Mouse (Mus musculus): ENCODE results near the gene Gm8237.
A peak's percentile ranks its signal among the peaks of the same experiment; 100 is the strongest.
"Not testable (repeated sequence)": the region's sequence is repeated elsewhere in the genome, so short reads cannot be mapped to it uniquely, and the experiment has no call there.

Gene Gm8237

DNA sequence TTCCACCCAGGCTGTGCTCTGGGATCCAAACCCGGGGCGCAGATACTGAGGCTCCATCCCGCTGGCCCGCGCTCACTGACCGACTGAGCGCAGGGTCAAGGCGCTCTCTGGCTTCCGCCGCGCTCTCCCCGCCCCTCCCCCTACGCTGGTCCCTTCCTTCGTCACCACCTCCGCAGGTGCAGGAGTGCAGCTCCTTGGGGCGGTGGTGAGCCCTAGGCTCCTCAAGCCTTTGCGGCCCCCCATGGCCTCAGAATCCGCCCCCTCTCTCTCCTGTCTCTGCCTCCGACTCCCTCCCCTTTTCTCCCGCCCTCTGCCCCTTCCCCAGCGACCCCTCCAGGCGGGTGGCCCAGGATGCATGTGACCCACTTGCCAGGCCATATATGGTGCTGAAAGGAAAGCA lies at the start of gene Gm8237:
TSS of gene Gm8237 (minus strand) at position 142 of the 400 bp plus-strand sequence.
- not testable (repeated sequence) for DNase-seq

- not testable (repeated sequence) for DNase-seq
Observed at GRCm38 (mm10) chr14:5923276-5923675, 43.1 kb upstream of the Gm8237 start.

GRCm38 (mm10) chr14:5918330-5918942 lies 38.3 kb upstream of the Gm8237 start:
- not testable (repeated sequence) for DNase-seq

GRCm38 (mm10) chr14:5913701-5914100 lies 33.5 kb upstream of the Gm8237 start:
- DNase-seq = not testable (repeated sequence)

DNA sequence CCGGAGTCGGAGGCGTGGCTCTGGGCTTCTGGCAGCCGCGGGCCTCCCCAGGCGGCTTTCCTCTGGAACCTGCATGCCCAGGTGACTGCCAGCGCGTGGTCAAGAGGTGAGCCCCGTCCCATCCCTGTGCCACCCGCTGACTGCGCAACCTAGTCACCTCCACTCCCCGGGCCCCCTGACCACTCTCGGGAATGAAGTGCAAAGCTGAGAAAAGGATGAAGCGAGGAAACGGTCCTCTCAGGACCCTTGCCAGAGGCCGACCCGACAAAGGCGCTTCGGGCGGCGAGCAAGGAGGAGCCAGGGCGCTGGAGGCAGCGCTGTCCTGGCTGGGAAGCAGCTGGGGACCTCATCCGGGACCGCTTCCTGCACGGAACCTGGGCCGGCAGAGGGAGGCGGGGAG lies 391 bp downstream of the Gm8237 start:
- peak in 1 of 2 experiments; percentile 30 for DNase-seq

DNA sequence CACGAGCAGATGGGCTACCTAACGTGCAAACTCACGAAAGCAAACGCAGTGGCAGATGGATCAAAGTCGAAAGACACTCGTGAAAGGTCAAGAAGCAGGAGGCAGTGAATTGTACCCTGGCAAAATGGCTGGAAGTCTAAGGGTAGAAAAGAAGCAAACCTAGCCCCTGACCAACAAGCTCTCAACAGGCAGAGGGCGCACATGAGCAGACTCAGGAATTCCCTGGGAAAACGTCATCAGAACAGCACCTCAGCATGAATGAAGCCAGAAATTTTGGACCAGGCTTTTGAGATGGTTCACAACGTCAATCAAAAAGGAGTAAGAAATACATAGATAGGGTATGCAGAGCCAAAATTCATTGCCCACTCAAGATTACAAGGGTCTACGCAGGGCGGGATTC lies 1.0 kb downstream of the Gm8237 start:
- peak; percentile 30 to 40 for DNase-seq

- peak in 1 of 2 experiments; percentile 29 for DNase-seq
Observed at GRCm38 (mm10) chr14:5855911-5856310, 24.3 kb downstream of the Gm8237 start.

DNA sequence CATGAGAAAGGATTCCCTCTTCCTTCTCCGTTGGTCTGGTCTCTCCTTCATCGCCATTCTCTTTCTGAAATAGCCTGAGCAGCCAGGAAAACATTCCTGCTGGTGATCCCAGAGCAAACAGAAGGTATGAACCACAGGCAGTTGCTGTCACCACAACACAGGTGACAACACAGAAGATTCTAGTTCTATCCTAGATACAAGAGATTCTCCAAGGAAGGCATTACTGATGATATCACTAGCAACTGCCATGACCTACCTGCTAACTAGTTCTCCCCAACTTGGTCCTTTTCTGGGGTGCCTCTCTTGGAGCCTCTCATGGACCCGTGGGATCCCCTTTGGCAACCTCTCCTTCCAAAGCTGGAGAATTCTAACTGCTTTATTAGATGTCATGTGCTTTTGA lies 50.0 kb downstream of the Gm8237 start, which contains the start of gene Gm3424:
TSS of gene Gm3424 (minus strand) at position 101 of the 400 bp plus-strand sequence.
- DNase-seq = not testable (repeated sequence)

DNA sequence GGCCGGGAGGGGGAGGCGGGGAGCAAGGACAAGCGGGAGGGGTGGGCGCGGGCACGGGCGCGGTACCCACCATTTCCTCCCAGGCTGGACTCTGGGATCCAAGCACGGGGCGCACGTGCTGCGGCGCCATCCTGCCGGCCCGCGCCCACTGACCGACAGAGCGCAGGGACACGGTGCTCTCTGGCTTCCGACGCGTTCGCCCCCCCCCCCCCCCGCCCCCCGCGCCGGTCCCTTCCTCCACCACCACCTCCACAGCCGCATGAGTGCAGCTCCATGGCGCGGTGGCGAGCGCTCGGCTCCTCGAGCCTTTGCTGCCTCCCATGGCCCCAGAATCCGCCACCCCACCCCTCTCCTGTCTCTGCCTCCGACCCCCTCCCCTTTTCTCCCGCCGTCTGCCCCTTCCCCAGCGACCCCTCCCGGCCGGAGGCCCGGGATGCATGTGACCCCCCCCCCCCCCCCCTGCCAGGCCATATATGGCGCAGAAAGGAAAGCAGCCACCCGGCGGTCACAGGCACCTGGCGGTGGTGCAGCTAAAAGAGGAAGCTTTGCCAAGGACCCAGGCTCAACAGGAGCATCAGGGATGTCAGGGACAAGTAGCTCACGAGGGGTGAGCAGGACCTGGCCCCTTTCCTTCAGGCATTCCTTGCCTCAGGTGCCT lies 67.4 kb downstream of the Gm8237 start:
- not testable (repeated sequence) for DNase-seq

Measured in kidney, postnatal 25 days (tissue).